Mouse (Mus musculus): ENCODE data around the gene Pcdh15. TPM values are rescaled to one million over a fixed set of nuclear protein-coding genes. Genes with fewer than 3 reads are reported as not detected.

Pcdh15 gene
- polyA plus RNA-seq, 1 experiment: 0.08 TPM

DNA sequence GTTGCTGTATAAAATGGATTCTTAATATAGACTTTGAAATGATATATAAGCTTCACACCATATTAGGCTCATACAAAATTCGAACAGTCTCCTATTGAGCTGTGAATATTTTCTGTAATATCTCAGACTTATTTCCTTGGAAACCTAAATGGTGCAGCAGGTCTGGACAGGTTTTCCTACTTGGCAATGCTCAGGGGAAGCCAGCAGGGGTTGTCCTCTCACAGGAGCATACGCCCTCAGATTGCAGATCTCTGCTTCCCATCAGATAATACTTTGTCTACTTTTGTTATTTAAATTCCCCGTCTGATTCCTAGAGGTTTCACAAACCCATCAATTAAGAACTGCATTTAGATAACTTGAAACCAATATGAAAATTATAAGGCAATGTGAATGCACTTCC is 1492.7 kb downstream of the Pcdh15 start:
- Histone ChIP-seq H3K27me3 (ENCODE audit: control insufficient read depth, insufficient read depth, insufficient read length) (no peaks in the 10 kb centered on the region), H3ac (ENCODE audit: control insufficient read depth, insufficient read length) (no peak overlapping the region), H3K4me2 (ENCODE audit: low read depth) (no peak overlapping the region), H3K4me3 (no peak overlapping the region), H3K36me3 (ENCODE audit: control insufficient read depth, insufficient read depth) (no peaks in the 10 kb centered on the region), H3K79me2 (ENCODE audit: control insufficient read depth, insufficient read depth) (no peaks in the 10 kb centered on the region)
- TF ChIP-seq CEBPB (IDR thresholded peaks at IDR 0.05; ENCODE audit: insufficient read depth, poor library complexity, severe bottlenecking): no peak
- TF ChIP-seq TCF3 (IDR thresholded peaks at IDR 0.05; ENCODE audit: insufficient read length, low read depth): no peak
- TF ChIP-seq TCF12 (IDR thresholded peaks at IDR 0.05; ENCODE audit: insufficient read depth, poor library complexity, severe bottlenecking): no peak
- no peak for TF ChIP-seq SRF (IDR thresholded peaks at IDR 0.05; ENCODE audit: control insufficient read depth, insufficient read length, low read depth)
- no peak for TF ChIP-seq REST (IDR thresholded peaks at IDR 0.05; ENCODE audit: insufficient read depth, insufficient read length)
- TF ChIP-seq MYOG (IDR thresholded peaks at IDR 0.05; ENCODE audit: control insufficient read depth in 1 of 3, insufficient read depth in 1 of 3, insufficient read length in 2 of 3, low read depth in 2 of 3): no peak
- no peak for TF ChIP-seq POLR2AphosphoS2 (IDR thresholded peaks at IDR 0.05; ENCODE audit: insufficient read length, low read depth)
- no peak for TF ChIP-seq MAX (IDR thresholded peaks at IDR 0.05; ENCODE audit: low read depth)
- TF ChIP-seq E2F4 (IDR thresholded peaks at IDR 0.05; ENCODE audit: insufficient read depth): no peak
- no peak for TF ChIP-seq USF1 (IDR thresholded peaks at IDR 0.05; ENCODE audit: low read depth)
- no peak for TF ChIP-seq MYOD1 (IDR thresholded peaks at IDR 0.05; ENCODE audit: control insufficient read depth in 1 of 3, insufficient read length in 2 of 3, low read depth in 2 of 3)

DNA sequence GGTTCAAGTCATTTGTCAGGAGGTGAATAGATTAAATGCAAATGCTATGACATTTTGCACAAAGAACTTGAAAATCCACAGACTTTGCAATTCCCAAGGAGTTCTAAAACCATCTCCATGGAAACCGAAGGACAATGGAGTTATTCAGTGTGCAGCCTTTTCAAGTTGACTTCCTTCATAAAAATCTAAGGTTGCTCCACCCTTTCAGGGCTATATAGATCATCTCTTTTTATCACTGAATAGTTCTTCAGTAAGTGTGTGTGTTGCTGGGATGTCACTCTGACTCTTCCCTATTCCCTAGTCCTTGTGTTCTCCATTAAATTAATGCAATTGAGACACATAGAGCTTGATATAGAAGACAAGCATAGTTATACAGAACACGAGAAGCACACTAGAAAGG is 1508.5 kb downstream of the Pcdh15 start:
- Histone ChIP-seq H3K36me3 (ENCODE audit: control insufficient read depth, insufficient read depth) (no peaks in the 10 kb centered on the region), H3ac (ENCODE audit: control insufficient read depth, insufficient read length) (no peak overlapping the region), H3K27me3 (ENCODE audit: control insufficient read depth, insufficient read depth, insufficient read length) (no peaks in the 10 kb centered on the region), H3K4me3 (no peak overlapping the region), H3K4me2 (ENCODE audit: low read depth) (no peak overlapping the region), H3K79me2 (ENCODE audit: control insufficient read depth, insufficient read depth) (no peaks in the 10 kb centered on the region)
- TF ChIP-seq USF1 (IDR thresholded peaks at IDR 0.05; ENCODE audit: low read depth) (no peak), CEBPB (IDR thresholded peaks at IDR 0.05; ENCODE audit: insufficient read depth, poor library complexity, severe bottlenecking) (no peak), TCF3 (IDR thresholded peaks at IDR 0.05; ENCODE audit: insufficient read length, low read depth) (no peak), POLR2A (IDR thresholded peaks at IDR 0.05; ENCODE audit: insufficient read length, low read depth) (no peak), SRF (IDR thresholded peaks at IDR 0.05; ENCODE audit: control insufficient read depth, insufficient read length, low read depth) (no peak), MAX (IDR thresholded peaks at IDR 0.05; ENCODE audit: low read depth) (no peak), TCF12 (IDR thresholded peaks at IDR 0.05; ENCODE audit: insufficient read depth, poor library complexity, severe bottlenecking) (no peak), MYOD1 (IDR thresholded peaks at IDR 0.05; ENCODE audit: control insufficient read depth in 1 of 3, insufficient read length in 2 of 3, low read depth in 2 of 3) (no peak), POLR2AphosphoS2 (IDR thresholded peaks at IDR 0.05; ENCODE audit: insufficient read length, low read depth) (no peak), MYOG (IDR thresholded peaks at IDR 0.05; ENCODE audit: control insufficient read depth in 1 of 3, insufficient read depth in 1 of 3, insufficient read length in 2 of 3, low read depth in 2 of 3) (no peak), REST (IDR thresholded peaks at IDR 0.05; ENCODE audit: insufficient read depth, insufficient read length) (no peak), E2F4 (IDR thresholded peaks at IDR 0.05; ENCODE audit: insufficient read depth) (no peak)

DNA sequence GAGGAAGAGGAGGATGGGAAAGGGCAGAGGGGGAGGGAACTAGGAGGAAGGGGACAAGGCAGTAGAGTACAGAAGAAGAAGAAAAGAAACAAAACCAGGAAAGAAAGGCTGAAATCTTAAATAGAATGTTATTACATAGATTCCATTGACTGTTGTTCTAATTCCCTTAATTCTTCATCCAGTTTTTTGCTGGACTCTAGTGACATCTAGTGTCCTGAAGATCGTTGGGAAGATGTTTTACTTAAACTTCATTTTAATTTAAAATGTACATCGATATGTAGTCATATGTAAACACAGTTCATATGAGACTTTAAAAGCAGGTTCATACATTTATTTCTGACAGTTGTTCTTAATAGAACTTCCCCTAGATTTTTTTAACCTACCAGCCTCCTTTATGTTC is 1522.7 kb downstream of the Pcdh15 start:
- Histone ChIP-seq H3ac (ENCODE audit: control insufficient read depth, insufficient read length) (no peak overlapping the region), H3K4me3 (no peak overlapping the region), H3K4me2 (ENCODE audit: low read depth) (no peak overlapping the region), H3K27me3 (ENCODE audit: control insufficient read depth, insufficient read depth, insufficient read length) (no peaks in the 10 kb centered on the region), H3K36me3 (ENCODE audit: control insufficient read depth, insufficient read depth) (no peaks in the 10 kb centered on the region), H3K79me2 (ENCODE audit: control insufficient read depth, insufficient read depth) (no peaks in the 10 kb centered on the region)
- TF ChIP-seq TCF3 (IDR thresholded peaks at IDR 0.05; ENCODE audit: insufficient read length, low read depth): no peak
- no peak for TF ChIP-seq E2F4 (IDR thresholded peaks at IDR 0.05; ENCODE audit: insufficient read depth)
- TF ChIP-seq CEBPB (IDR thresholded peaks at IDR 0.05; ENCODE audit: insufficient read depth, poor library complexity, severe bottlenecking): no peak
- no peak for TF ChIP-seq USF1 (IDR thresholded peaks at IDR 0.05; ENCODE audit: low read depth)
- TF ChIP-seq SRF (IDR thresholded peaks at IDR 0.05; ENCODE audit: control insufficient read depth, insufficient read length, low read depth): no peak
- no peak for TF ChIP-seq POLR2AphosphoS2 (IDR thresholded peaks at IDR 0.05; ENCODE audit: insufficient read length, low read depth)
- TF ChIP-seq POLR2A (IDR thresholded peaks at IDR 0.05; ENCODE audit: insufficient read length, low read depth): no peak
- no peak for TF ChIP-seq REST (IDR thresholded peaks at IDR 0.05; ENCODE audit: insufficient read depth, insufficient read length)

DNA sequence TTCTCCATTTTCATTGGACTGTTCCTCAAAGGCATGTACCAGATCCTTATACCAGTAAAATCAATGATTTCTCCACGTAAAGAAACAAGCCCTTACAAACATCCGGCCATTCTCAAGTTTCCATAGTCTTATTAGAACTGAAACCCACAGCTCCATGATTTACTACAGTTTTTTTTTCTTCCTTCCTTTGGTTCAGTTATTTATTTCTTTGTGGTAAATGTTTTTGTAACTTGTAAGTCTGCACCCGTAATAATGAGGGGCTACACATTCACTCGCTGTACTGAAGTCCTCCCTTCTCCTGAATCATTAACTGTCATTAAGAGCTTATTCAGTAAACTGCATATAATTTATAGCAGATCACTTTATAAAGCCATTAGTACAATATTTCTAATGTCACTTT is 1526.6 kb downstream of the Pcdh15 start:
- Histone ChIP-seq H3ac (ENCODE audit: control insufficient read depth, insufficient read length) (no peak overlapping the region), H3K4me3 (no peak overlapping the region), H3K27me3 (ENCODE audit: control insufficient read depth, insufficient read depth, insufficient read length) (no peaks in the 10 kb centered on the region), H3K4me2 (ENCODE audit: low read depth) (no peak overlapping the region), H3K79me2 (ENCODE audit: control insufficient read depth, insufficient read depth) (no peaks in the 10 kb centered on the region), H3K36me3 (ENCODE audit: control insufficient read depth, insufficient read depth) (no peaks in the 10 kb centered on the region)
- no peak for TF ChIP-seq CEBPB (IDR thresholded peaks at IDR 0.05; ENCODE audit: insufficient read depth, poor library complexity, severe bottlenecking)
- TF ChIP-seq REST (IDR thresholded peaks at IDR 0.05; ENCODE audit: insufficient read depth, insufficient read length): no peak
- TF ChIP-seq POLR2AphosphoS2 (IDR thresholded peaks at IDR 0.05; ENCODE audit: insufficient read length, low read depth): no peak
- TF ChIP-seq MYOD1 (IDR thresholded peaks at IDR 0.05; ENCODE audit: control insufficient read depth in 1 of 3, insufficient read length in 2 of 3, low read depth in 2 of 3): no peak
- TF ChIP-seq USF1 (IDR thresholded peaks at IDR 0.05; ENCODE audit: low read depth): no peak
- TF ChIP-seq POLR2A (IDR thresholded peaks at IDR 0.05; ENCODE audit: insufficient read length, low read depth): no peak
- TF ChIP-seq MYOG (IDR thresholded peaks at IDR 0.05; ENCODE audit: control insufficient read depth in 1 of 3, insufficient read depth in 1 of 3, insufficient read length in 2 of 3, low read depth in 2 of 3): no peak
- TF ChIP-seq TCF3 (IDR thresholded peaks at IDR 0.05; ENCODE audit: insufficient read length, low read depth): no peak
- TF ChIP-seq MAX (IDR thresholded peaks at IDR 0.05; ENCODE audit: low read depth): no peak
- no peak for TF ChIP-seq TCF12 (IDR thresholded peaks at IDR 0.05; ENCODE audit: insufficient read depth, poor library complexity, severe bottlenecking)
- TF ChIP-seq E2F4 (IDR thresholded peaks at IDR 0.05; ENCODE audit: insufficient read depth): no peak
- TF ChIP-seq SRF (IDR thresholded peaks at IDR 0.05; ENCODE audit: control insufficient read depth, insufficient read length, low read depth): no peak
